Mouse (Mus musculus) CH12.LX (cell line): ENCODE data around the gene Ppp2r2c.

Source experiments
- CHD1 ChIP-seq: IDR thresholded peaks from 2 replicates; pipeline ENCODE4 v1.6.1; 2012; ENCODE audit warnings: low read depth, low read length, improper control_type of control experiment, inconsistent platforms
- CHD2 ChIP-seq: IDR thresholded peaks from 2 replicates; pipeline ENCODE4 v1.6.1; 2011; ENCODE audit warnings: low read length, improper control_type of control experiment
- CTCF ChIP-seq, 2 experiments: IDR thresholded peaks in 1 of 2; conservative IDR thresholded peaks in 1 of 2; 2 replicates each; pipeline ENCODE4 v1.5.1; 2011 to 2012; ENCODE audit warnings: low read depth in 2 of 2, low read length in 2 of 2, improper control_type of control experiment in 1 of 2, inconsistent platforms in 1 of 2, mild to moderate bottlenecking in 1 of 2, moderate library complexity in 1 of 2
- EP300 ChIP-seq: IDR thresholded peaks from 2 replicates; pipeline ENCODE4 v1.6.1; 2011; ENCODE audit warnings: low read length, improper control_type of control experiment
- MAFK ChIP-seq: IDR thresholded peaks from 2 replicates; pipeline ENCODE4 v1.6.1; 2011; ENCODE audit warnings: low read length, improper control_type of control experiment; ENCODE audit not compliant: insufficient replicate concordance
- MAX ChIP-seq: IDR thresholded peaks from 2 replicates; pipeline ENCODE4 v1.6.1; 2011; ENCODE audit warnings: low read length, improper control_type of control experiment
- MEF2A ChIP-seq: IDR thresholded peaks from 2 replicates; pipeline ENCODE4 v1.6.1; 2014; ENCODE audit warnings: low read depth, mild to moderate bottlenecking, inconsistent platforms, low read length, improper control_type of control experiment, borderline replicate concordance
- POLR2A ChIP-seq: IDR thresholded peaks from 2 replicates; pipeline ENCODE4 v1.6.1; 2011; ENCODE audit warnings: low read depth, mild to moderate bottlenecking, improper control_type of control experiment, low read length
- UBTF ChIP-seq: IDR thresholded peaks from 2 replicates; pipeline ENCODE4 v1.6.1; 2012; ENCODE audit warnings: low read depth, mild to moderate bottlenecking, inconsistent platforms, low read length, improper control_type of control experiment, moderate library complexity
- ZC3H11A ChIP-seq: IDR thresholded peaks from 2 replicates; pipeline ENCODE4 v1.6.1; 2012; ENCODE audit warnings: low read depth, mild to moderate bottlenecking, inconsistent platforms, low read length, improper control_type of control experiment

GRCm38 (mm10) chr5:36933383-36933782, 65.1 kb downstream of the Ppp2r2c start:
- no peak for TF ChIP-seq CHD2
- TF ChIP-seq CTCF (conservative IDR thresholded peaks at IDR 0.05 in 1 of 2, IDR thresholded peaks at IDR 0.05 in 1 of 2; ENCODE audit: low read depth in 2 of 2, low read length in 2 of 2): no peak
- no peak for TF ChIP-seq ZC3H11A
- TF ChIP-seq MEF2A: no peak
- TF ChIP-seq MAX: no peak
- TF ChIP-seq POLR2A: no peak
- no peak for TF ChIP-seq MAFK
- TF ChIP-seq CHD1: no peak
- no peak for TF ChIP-seq UBTF
- TF ChIP-seq EP300: no peak
